Mouse (Mus musculus) liver, postnatal 0 days (tissue): ENCODE data around the gene Toporsl.

Source experiments
- CTCF ChIP-seq: sonication (generic); IDR thresholded peaks from 2 replicates; pipeline ENCODE4 v1.5.1; 2016; ENCODE audit warnings: antibody characterized with exemption, low read depth
- EP300 ChIP-seq: IDR thresholded peaks from 2 replicates; pipeline ENCODE4 v1.6.1; 2016; ENCODE audit warnings: antibody characterized with exemption, low read depth, mild to moderate bottlenecking

DNA sequence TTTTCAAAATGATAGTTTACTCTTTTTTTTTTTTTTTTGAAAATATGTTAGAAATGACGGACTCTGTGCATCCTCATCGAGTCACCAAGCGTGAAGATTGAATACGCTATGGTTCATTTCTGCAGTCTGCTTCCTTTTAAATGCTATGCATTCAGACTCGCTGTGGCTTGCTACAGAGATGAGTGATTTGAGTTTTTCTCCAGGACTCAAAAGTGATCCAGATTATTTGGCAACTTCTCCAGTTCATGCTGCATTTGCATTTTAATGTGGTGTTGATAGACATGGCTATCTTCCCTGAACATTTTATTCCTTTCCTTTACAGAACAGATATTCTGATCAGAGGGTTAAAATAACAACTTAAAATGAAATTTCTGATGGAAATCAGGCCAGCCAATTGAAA lies 65.2 kb downstream of the Toporsl start:
- TF ChIP-seq CTCF (no peak), EP300 (no peak)
